Mouse (Mus musculus) limb, embryonic 13.5 days (tissue): ENCODE results near the gene Galr2. TPM values are rescaled to one million over a fixed set of nuclear protein-coding genes. Genes with fewer than 3 reads are reported as not detected.

Source experiments
- ATAC-seq: fragments of 200-750 bp; cut with Nextera tagmentation; 2 replicates; pipeline ENCODE4 v1.8.0; 2017; ENCODE audit warnings: low read depth, moderate number of reproducible peaks, moderate TSS enrichment; ENCODE audit not compliant: low FRiP score
- H3K27ac ChIP-seq: fragments of 300-500 bp; sonication (generic); 2 replicates; pipeline ENCODE4 v1.5.1; 2015; ENCODE audit warnings: inconsistent platforms, mild to moderate bottlenecking, moderate library complexity
- H3K27me3 ChIP-seq: fragments of 300-500 bp; sonication (generic); 2 replicates; pipeline ENCODE4 v1.6.1; 2015; ENCODE audit warnings: mild to moderate bottlenecking, inconsistent platforms
- H3K36me3 ChIP-seq: fragments of 300-500 bp; sonication (generic); 2 replicates; pipeline ENCODE4 v1.6.1; 2015; ENCODE audit warnings: inconsistent platforms, mild to moderate bottlenecking, moderate library complexity
- H3K4me1 ChIP-seq: fragments of 300-500 bp; sonication (generic); 2 replicates; pipeline ENCODE4 v1.6.1; 2015; ENCODE audit warnings: inconsistent platforms
- H3K4me2 ChIP-seq: fragments of 300-500 bp; sonication (generic); replicated peaks from 2 replicates; pipeline ENCODE4 v1.6.1; 2015; ENCODE audit warnings: inconsistent platforms, mild to moderate bottlenecking, moderate library complexity
- H3K4me3 ChIP-seq: fragments of 300-500 bp; sonication (generic); 2 replicates; pipeline ENCODE4 v1.5.1; 2015; ENCODE audit warnings: moderate library complexity, mild to moderate bottlenecking, inconsistent platforms
- H3K9ac ChIP-seq: fragments of 300-500 bp; sonication (generic); 2 replicates; pipeline ENCODE4 v1.6.1; 2015; ENCODE audit warnings: mild to moderate bottlenecking, inconsistent platforms
- H3K9me3 ChIP-seq: fragments of 300-500 bp; sonication (generic); 2 replicates; pipeline ENCODE4 v1.6.1; 2016; ENCODE audit warnings: inconsistent platforms
- WGBS: fragments of 180-500 bp; shearing (Covaris S2); methylation state at CpG from one replicate; pipeline ENCODE4 v1.1.7; 2015; 5-methylcytosine and 5-hydroxymethylcytosine counted together
- polyA plus RNA-seq: library from polyadenylated mRNA; unstranded; fragments of >200 nt; fragmentation: Nextera tagmentation; extraction: Ambion mirVana; gene quantifications from 2 replicates; pipeline ENCODE4 v1.2.1, GENCODE M21; 2015

Galr2 gene
- 0.18 and 0.27 TPM in 2 replicates for polyA plus RNA-seq

DNA sequence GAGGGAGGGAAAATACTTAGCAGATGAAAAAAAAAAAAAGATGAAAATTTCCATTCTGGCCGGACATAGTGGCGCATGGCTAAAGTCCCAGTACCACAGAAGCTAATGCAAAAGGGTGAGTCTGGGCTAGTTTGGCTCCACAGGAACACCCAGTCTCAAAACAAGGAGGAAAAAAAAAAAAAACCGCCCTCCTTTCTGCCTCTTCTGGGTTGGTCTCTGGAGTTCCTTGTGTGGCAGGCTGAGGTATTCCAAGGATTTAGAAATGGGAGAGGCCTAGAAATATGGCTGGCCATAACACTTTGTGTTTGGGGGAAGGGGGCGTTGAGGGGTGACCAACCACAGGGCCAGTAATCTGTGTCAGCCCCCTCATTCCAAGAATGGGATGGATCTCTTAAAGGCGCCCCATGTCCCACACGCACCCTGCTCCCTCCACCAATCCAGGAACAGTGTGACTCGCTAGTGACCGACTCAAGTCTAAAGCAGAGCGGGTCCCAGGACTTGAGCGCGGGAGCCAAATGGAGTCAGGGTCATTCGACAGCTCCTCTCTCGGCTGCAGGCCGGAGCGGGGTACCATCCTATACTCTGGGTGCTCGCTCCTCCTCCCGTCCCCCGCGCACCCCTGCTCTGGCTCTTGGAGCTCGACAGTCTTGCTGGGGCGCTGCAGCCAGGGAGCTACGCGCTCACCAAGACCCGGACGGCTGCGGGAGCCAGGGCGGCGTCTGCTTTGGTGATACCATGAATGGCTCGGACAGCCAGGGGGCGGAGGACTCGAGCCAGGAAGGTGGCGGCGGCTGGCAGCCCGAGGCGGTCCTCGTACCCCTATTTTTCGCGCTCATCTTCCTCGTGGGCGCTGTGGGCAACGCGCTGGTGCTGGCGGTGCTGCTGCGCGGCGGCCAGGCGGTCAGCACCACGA is at the start of gene Galr2:
Gene Galr2 (plus strand): TSS at position 189 of the 913 bp plus-strand sequence.
- Histone ChIP-seq H3K9ac (peak within 1 kb of the TSS; percentile 56), H3K27me3 (peaks cover 65% of the 10 kb centered on the region), H3K36me3 (no peaks in the 10 kb centered on the region), H3K27ac (no peak within 1 kb of the TSS), H3K4me3 (peak within 1 kb of the TSS; percentile 42), H3K4me1 (peaks cover 21% of the 10 kb centered on the region), H3K4me2 (peak within 1 kb of the TSS; percentile 62), H3K9me3 (no peaks in the 10 kb centered on the region)
- ATAC-seq: no peak
- WGBS: 6% methylated on average over 48 of the region's 48 CpGs

DNA sequence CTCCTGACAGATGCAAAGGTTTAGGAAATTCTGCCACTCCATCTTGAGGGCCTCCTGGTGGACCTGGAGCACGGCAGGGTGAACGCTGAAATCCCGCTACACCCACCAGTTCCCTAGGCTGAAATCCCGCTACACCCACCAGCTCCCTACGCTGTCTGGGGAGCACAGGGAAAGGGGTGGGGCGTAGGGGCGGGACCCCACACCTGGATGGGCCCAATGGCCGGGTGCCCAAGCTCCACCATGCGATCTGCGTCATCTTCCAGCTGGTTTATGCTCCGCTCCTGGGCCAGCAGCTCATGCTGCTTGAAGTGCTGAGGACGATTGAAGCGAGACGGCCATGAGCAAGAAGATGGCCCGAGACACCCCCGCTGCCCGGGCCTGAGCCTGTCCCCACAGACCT is 48.3 kb upstream of the Galr2 start:
- Histone ChIP-seq H3K27ac (no peak overlapping the region), H3K9ac (peak overlapping the region; percentile 35; the same call in 1 of the 2 replicates), H3K9me3 (no peaks in the 10 kb centered on the region), H3K36me3 (no peaks in the 10 kb centered on the region; the same call in 1 of the 2 replicates), H3K4me3 (peak overlapping the region; percentile 23), H3K4me1 (peaks cover 4% of the 10 kb centered on the region), H3K4me2 (peak overlapping the region; percentile 52), H3K27me3 (peaks cover 16% of the 10 kb centered on the region)
- ATAC-seq: peak; percentile 35; the same call in 1 of the 2 replicates
- 28% methylated on average over 17 of the region's 17 CpGs for WGBS

DNA sequence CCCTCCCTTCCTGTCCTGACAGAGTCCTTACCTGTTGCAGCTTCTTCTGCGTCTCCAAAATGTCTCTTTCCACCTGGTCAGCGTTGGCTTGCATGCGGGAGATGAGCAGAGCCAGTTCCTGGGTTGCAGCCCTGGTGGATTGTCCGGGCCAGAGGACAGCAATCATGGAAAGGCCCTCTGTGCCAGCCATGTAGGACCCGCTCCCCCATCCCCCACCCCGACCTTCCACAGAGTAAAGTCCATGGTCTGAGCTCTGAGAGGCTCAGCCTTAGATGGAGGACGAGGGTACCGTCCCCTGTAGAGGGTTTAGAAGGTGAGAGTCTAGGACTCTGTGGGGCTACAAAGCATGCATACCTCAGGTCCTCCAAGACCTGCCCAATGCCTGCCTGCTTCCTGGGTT is 45.8 kb upstream of the Galr2 start:
- Histone ChIP-seq H3K27me3 (peaks cover 30% of the 10 kb centered on the region), H3K36me3 (no peaks in the 10 kb centered on the region), H3K27ac (no peak overlapping the region), H3K4me1 (peaks cover 17% of the 10 kb centered on the region), H3K4me3 (no peak overlapping the region), H3K4me2 (no peak overlapping the region), H3K9ac (no peak overlapping the region), H3K9me3 (no peaks in the 10 kb centered on the region)
- ATAC-seq: no peak
- 84% methylated on average over 8 of the region's 8 CpGs for WGBS

- Histone ChIP-seq H3K27me3 (peaks cover 28% of the 10 kb centered on the region), H3K4me2 (peak within 1 kb of the TSS; percentile 50), H3K9ac (peak within 1 kb of the TSS; percentile 32; the same call in 1 of the 2 replicates), H3K4me1 (peaks cover 26% of the 10 kb centered on the region), H3K27ac (no peak within 1 kb of the TSS), H3K9me3 (no peaks in the 10 kb centered on the region), H3K36me3 (peaks cover 1% of the 10 kb centered on the region; the same call in 1 of the 2 replicates), H3K4me3 (peak within 1 kb of the TSS; percentile 27)
- 14% methylated on average over 31 of the region's 31 CpGs for WGBS
- peak; percentile 17; the same call in 1 of the 2 replicates for ATAC-seq
Measured at GRCm38 (mm10) chr11:116237742-116238395, 42.9 kb upstream of the Galr2 start, which contains the start of gene Evpl. Evpl (minus strand) TSS chr11:116238077.

GRCm38 (mm10) chr11:116239797-116240196 is 40.9 kb upstream of the Galr2 start:
- Histone ChIP-seq H3K4me3 (no peak overlapping the region), H3K36me3 (peaks cover 21% of the 10 kb centered on the region), H3K27ac (no peak overlapping the region), H3K4me2 (no peak overlapping the region), H3K27me3 (peaks cover 21% of the 10 kb centered on the region), H3K4me1 (peaks cover 26% of the 10 kb centered on the region), H3K9ac (no peak overlapping the region), H3K9me3 (no peaks in the 10 kb centered on the region)
- no peak for ATAC-seq
- 11% methylated on average over 7 of the region's 7 CpGs for WGBS

- Histone ChIP-seq H3K9me3 (no peaks in the 10 kb centered on the region), H3K9ac (peak overlapping the region; percentile 57), H3K36me3 (peaks cover 41% of the 10 kb centered on the region), H3K4me2 (no peak overlapping the region), H3K4me3 (no peak overlapping the region), H3K27me3 (peaks cover 20% of the 10 kb centered on the region), H3K27ac (peak overlapping the region; percentile 33; the same call in 1 of the 2 replicates), H3K4me1 (peaks cover 26% of the 10 kb centered on the region)
- 9% methylated on average over 12 of the region's 12 CpGs for WGBS
- no peak for ATAC-seq
Measured at GRCm38 (mm10) chr11:116241744-116242235, 38.9 kb upstream of the Galr2 start.

- Histone ChIP-seq H3K9me3 (no peaks in the 10 kb centered on the region), H3K4me1 (peaks cover 16% of the 10 kb centered on the region), H3K27ac (no peak overlapping the region), H3K36me3 (peaks cover 69% of the 10 kb centered on the region), H3K9ac (no peak overlapping the region), H3K4me2 (no peak overlapping the region), H3K4me3 (no peak overlapping the region), H3K27me3 (no peaks in the 10 kb centered on the region)
- WGBS: 71% methylated on average over 8 of the region's 8 CpGs
- no peak for ATAC-seq
Measured at GRCm38 (mm10) chr11:116244580-116244979, 36.2 kb upstream of the Galr2 start.

- peaks cover 79% of the 10 kb centered on the region for H3K36me3 ChIP-seq
- H3K9me3 ChIP-seq: no peaks in the 10 kb centered on the region
- H3K4me3 ChIP-seq: no peak overlapping the region
- H3K4me1 ChIP-seq: peaks cover 13% of the 10 kb centered on the region
- WGBS: 70% methylated on average over 6 of the region's 6 CpGs
- no peak for ATAC-seq
- no peak overlapping the region for H3K9ac ChIP-seq
- H3K27me3 ChIP-seq: no peaks in the 10 kb centered on the region
- no peak overlapping the region for H3K27ac ChIP-seq
- no peak overlapping the region for H3K4me2 ChIP-seq
Measured at GRCm38 (mm10) chr11:116245616-116246015, 35.1 kb upstream of the Galr2 start.

GRCm38 (mm10) chr11:116247502-116248222 is 33.1 kb upstream of the Galr2 start:
- Histone ChIP-seq H3K27ac (no peak overlapping the region), H3K9ac (no peak overlapping the region), H3K4me1 (no peaks in the 10 kb centered on the region), H3K4me3 (no peak overlapping the region), H3K9me3 (no peaks in the 10 kb centered on the region), H3K36me3 (peaks cover 99% of the 10 kb centered on the region), H3K4me2 (no peak overlapping the region), H3K27me3 (no peaks in the 10 kb centered on the region)
- WGBS: 76% methylated on average over 14 of the region's 14 CpGs
- ATAC-seq: no peak

DNA sequence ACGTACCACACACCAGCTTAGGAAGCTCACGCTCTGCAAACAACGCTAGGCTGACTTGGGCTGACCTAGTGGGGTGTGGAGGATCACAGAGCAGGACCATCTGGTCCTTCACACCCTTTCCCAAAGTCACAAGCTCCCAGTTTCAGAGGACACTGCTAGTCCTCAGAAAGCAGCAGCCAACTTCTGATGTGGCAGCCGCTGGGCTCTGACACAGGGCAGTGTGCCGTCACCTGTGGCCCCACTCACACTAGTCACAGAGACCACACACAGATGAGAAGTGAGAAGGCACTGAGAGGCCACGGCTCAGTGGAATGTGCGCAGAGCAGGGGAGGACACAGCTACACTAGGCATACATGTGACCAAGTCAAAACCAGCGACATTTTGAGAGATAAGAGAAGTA is 29.8 kb upstream of the Galr2 start:
- no peaks in the 10 kb centered on the region for H3K27me3 ChIP-seq
- peaks cover 99% of the 10 kb centered on the region for H3K36me3 ChIP-seq
- H3K9me3 ChIP-seq: no peaks in the 10 kb centered on the region
- H3K4me1 ChIP-seq: no peaks in the 10 kb centered on the region
- WGBS: 84% methylated on average over 8 of the region's 8 CpGs
- H3K4me2 ChIP-seq: no peak overlapping the region
- ATAC-seq: no peak
- no peak overlapping the region for H3K9ac ChIP-seq
- no peak overlapping the region for H3K4me3 ChIP-seq
- H3K27ac ChIP-seq: no peak overlapping the region

GRCm38 (mm10) chr11:116253076-116253600 is 27.6 kb upstream of the Galr2 start:
- no peaks in the 10 kb centered on the region for H3K9me3 ChIP-seq
- H3K4me1 ChIP-seq: no peaks in the 10 kb centered on the region
- H3K27me3 ChIP-seq: no peaks in the 10 kb centered on the region
- peaks cover 99% of the 10 kb centered on the region for H3K36me3 ChIP-seq
- H3K4me2 ChIP-seq: no peak overlapping the region
- no peak overlapping the region for H3K27ac ChIP-seq
- no peak overlapping the region for H3K4me3 ChIP-seq
- no peak overlapping the region for H3K9ac ChIP-seq
- 80% methylated on average over 3 of the region's 3 CpGs for WGBS
- ATAC-seq: no peak
